Mouse (Mus musculus) hindbrain, embryonic 10.5 days (tissue): ENCODE results near the gene Ralgapa2. TPM values are rescaled to one million over a fixed set of nuclear protein-coding genes. Genes with fewer than 3 reads are reported as not detected.

ENCODE experiments used
- DNase-seq: peaks from one replicate; pipeline ENCODE4 v3.0.0-alpha.2; 2017; ENCODE audit warnings: low spot score
- H3K27ac ChIP-seq: fragments of 300-500 bp; sonication (generic); 2 replicates; pipeline ENCODE4 v1.5.1; 2016; ENCODE audit warnings: mild to moderate bottlenecking, moderate library complexity
- H3K27me3 ChIP-seq: fragments of 300-500 bp; sonication (generic); 2 replicates; pipeline ENCODE4 v1.6.1; 2016; ENCODE audit warnings: mild to moderate bottlenecking; ENCODE audit not compliant: poor library complexity, insufficient read depth, severe bottlenecking
- H3K36me3 ChIP-seq: fragments of 300-500 bp; sonication (generic); 2 replicates; pipeline ENCODE4 v1.6.1; 2016; ENCODE audit warnings: mild to moderate bottlenecking, moderate library complexity
- H3K4me1 ChIP-seq: fragments of 300-500 bp; sonication (generic); replicated peaks from 2 replicates; pipeline ENCODE4 v1.6.1; 2016; ENCODE audit warnings: mild to moderate bottlenecking
- H3K4me3 ChIP-seq: fragments of 300-500 bp; sonication (generic); 2 replicates; pipeline ENCODE4 v1.5.1; 2016; ENCODE audit warnings: mild to moderate bottlenecking, moderate library complexity
- H3K9me3 ChIP-seq: fragments of 300-500 bp; sonication (generic); 2 replicates; pipeline ENCODE4 v1.6.1; 2016; ENCODE audit warnings: mild to moderate bottlenecking, moderate library complexity
- WGBS: fragments of 180-500 bp; shearing (Covaris S2); methylation state at CpG from one replicate; pipeline ENCODE4 v1.1.7; 2016; 5-methylcytosine and 5-hydroxymethylcytosine counted together
- polyA plus RNA-seq: library from polyadenylated mRNA; unstranded; fragments of >200 nt; fragmentation: Nextera tagmentation; extraction: Ambion mirVana; gene quantifications from 2 replicates; pipeline ENCODE4 v1.2.1, GENCODE M21; 2016

Gene Ralgapa2
- 10.2 and 11.6 TPM in 2 replicates for polyA plus RNA-seq

DNA sequence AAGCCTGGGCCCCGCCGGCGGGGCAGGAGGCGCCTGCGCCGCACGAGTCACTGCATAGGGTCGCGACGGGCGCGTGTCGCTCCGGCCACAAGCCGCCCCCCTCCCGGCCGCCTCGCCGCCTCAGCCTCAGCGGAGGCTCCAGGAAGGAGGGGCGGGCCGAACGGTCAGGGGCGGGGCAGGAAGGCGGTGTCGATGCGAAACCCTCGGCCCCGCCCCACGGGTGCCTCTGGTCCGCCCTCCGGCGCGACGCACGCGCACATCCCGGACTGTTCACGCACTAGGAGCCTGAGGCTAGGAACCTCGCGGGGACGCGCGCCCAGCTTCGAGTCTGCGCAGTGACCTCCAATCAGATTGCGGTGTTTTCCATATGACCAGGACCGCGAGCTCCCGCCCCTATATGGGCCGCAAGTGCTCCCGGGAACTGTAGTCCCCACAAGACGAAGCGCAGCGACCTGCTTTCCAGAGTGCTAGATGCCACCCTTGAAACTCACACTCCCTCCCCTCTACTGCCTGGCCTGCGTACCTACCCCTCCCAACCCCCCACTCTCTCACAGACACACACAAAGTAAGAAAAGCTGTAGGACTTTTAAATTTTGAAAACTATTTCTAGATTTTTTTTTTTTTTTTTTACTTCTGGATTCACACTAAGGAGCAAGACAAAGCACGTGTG, at the start of gene Ralgapa2:
Gene Ralgapa2 (minus strand): TSS at position 434 of the 670 bp plus-strand sequence.
- H3K27me3 ChIP-seq, result no peaks in the 10 kb centered on the region
- WGBS, result 1% methylated on average over 57 of the region's 57 CpGs
- no peaks in the 10 kb centered on the region for H3K9me3 ChIP-seq
- peaks cover 24% of the 10 kb centered on the region for H3K4me1 ChIP-seq
- no peaks in the 10 kb centered on the region for H3K36me3 ChIP-seq
- DNase-seq, result peak; percentile 99
- peak within 1 kb of the TSS; percentile 89 for H3K4me3 ChIP-seq
- peak within 1 kb of the TSS; percentile 94 for H3K27ac ChIP-seq

DNA sequence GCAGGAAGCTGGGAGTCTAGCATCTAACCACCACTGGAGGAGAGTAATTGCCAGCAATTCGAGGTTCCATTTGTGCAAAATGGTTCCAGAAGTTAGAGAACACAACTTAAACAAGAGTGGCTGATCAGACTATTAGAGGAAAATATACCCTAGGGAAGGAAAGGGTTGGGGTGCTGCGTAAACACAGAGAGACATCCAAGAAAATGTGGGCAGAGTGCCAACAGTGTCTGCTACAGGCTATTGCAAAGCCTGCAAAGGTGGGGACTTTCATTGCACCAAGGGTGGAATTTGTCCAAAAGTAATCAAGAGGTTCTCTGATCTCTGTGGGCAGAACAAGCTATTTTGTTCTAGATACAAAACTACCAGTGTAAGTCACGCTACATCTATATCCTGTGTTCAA, 49.4 kb upstream of the Ralgapa2 start:
- WGBS, result 88% methylated on average over 3 of the region's 3 CpGs
- DNase-seq, result no peak
- Histone ChIP-seq H3K27ac (no peak overlapping the region), H3K4me1 (no peaks in the 10 kb centered on the region), H3K36me3 (no peaks in the 10 kb centered on the region), H3K9me3 (no peaks in the 10 kb centered on the region), H3K4me3 (no peak overlapping the region), H3K27me3 (no peaks in the 10 kb centered on the region)

DNA sequence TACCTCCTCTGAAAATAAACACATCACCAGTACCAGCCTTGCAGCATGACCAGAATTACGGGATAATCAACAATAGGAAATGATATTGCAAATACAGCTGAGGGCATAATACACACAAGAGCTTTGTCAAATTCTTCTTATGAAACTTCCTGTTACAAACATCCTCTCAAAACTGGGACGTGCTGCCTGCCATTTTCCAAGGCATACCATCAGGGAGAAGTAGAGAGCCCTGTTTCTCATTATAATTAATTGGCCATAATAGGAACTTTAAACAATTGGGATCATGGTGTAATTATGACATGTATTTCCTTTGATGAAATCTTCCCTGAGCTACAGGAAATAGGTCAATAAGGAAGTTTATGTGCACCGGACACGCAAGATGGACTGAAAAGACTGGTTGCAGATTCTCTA, 48.5 kb upstream of the Ralgapa2 start:
- Histone ChIP-seq H3K4me3 (no peak overlapping the region), H3K27me3 (no peaks in the 10 kb centered on the region), H3K36me3 (no peaks in the 10 kb centered on the region), H3K27ac (no peak overlapping the region), H3K9me3 (no peaks in the 10 kb centered on the region), H3K4me1 (no peaks in the 10 kb centered on the region)
- no peak for DNase-seq
- 83% methylated on average over 4 of the region's 4 CpGs for WGBS

DNA sequence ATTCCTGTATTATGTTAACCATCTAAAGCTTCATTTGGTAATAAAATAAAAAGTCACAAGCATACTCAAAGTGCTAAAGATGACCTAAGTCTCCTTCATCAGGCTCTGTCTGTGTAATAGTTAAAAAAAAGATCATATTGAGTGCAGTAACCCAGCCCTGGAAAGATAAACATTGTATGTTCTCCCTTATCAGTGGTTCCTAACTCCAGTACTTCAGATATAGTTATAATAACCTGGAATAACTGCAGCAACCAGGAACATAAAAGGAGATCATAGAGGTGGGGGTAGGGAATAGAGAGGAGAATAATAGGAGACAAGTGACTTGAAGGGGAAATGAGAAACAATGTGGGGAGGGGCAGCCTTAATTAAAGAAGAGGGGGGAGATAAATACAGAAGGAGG, 44.0 kb upstream of the Ralgapa2 start:
- Histone ChIP-seq H3K9me3 (no peaks in the 10 kb centered on the region), H3K27me3 (no peaks in the 10 kb centered on the region), H3K36me3 (no peaks in the 10 kb centered on the region), H3K27ac (no peak overlapping the region), H3K4me3 (no peak overlapping the region), H3K4me1 (no peaks in the 10 kb centered on the region)
- DNase-seq, result no peak

DNA sequence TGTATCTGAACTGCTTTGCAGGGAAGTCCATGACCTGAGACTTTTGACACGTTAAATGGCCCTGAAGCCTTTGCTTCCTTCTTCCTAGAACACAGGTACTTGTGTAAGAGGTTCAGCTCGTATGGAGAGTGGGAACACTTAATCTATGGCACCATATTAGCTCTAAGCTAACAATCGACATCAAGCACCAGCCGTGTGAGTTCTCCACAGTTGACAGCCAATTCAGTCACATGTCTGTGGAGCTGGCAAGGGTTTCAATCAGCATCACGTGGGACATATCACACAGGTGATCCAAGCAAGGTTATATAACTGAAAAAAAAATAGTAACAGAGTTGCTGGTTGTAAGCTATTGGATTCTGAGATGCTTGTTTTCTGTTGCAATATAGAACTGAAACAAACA, 43.2 kb upstream of the Ralgapa2 start:
- no peak overlapping the region for H3K27ac ChIP-seq
- H3K9me3 ChIP-seq, result no peaks in the 10 kb centered on the region
- WGBS, result 80% methylated on average over 5 of the region's 5 CpGs
- no peak overlapping the region for H3K4me3 ChIP-seq
- no peak for DNase-seq
- H3K4me1 ChIP-seq, result no peaks in the 10 kb centered on the region
- H3K36me3 ChIP-seq, result no peaks in the 10 kb centered on the region
- H3K27me3 ChIP-seq, result no peaks in the 10 kb centered on the region

DNA sequence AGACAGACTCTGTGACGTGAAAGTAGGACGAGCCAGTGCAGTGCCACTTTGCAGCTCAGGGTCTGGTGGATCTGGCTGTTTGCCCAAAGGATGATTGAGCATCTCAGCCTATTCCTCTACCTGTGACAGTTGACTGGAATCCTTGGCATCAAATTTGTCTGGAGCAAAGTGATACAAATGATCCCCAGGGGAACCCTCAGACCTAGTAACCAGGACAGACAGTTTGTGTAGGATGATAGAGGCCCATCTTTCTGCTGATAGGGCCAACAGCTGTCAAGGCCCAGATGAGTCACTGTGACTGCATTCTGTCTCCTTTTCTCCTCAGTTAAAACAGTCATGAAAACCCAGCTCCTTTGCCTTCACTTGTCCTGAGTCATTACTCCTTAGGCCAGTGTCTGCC, 41.6 kb upstream of the Ralgapa2 start:
- H3K4me1 ChIP-seq, result peaks cover 15% of the 10 kb centered on the region
- no peaks in the 10 kb centered on the region for H3K9me3 ChIP-seq
- no peaks in the 10 kb centered on the region for H3K27me3 ChIP-seq
- H3K27ac ChIP-seq, result no peak overlapping the region
- no peaks in the 10 kb centered on the region for H3K36me3 ChIP-seq
- no peak for DNase-seq
- no peak overlapping the region for H3K4me3 ChIP-seq
- 56% methylated on average over 2 of the region's 2 CpGs for WGBS

DNA sequence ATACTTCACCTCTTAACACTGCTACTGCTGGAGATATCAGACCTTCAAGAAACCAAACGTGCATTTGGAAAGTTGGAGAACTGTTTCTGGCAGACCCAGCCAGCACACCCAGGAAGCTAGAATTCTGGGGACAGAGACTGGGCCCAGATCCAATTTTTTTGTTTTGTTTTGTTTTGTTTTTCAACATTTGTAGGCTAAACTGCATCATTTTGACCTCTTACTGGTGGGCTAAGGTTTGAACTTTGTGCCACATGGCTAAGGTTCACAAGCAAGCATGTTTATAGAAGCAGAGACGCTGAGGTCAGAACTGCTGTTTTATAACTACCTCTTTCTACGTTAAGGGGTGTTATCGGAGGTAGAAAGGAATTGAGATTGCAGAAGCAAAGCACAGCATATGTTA, 39.7 kb upstream of the Ralgapa2 start:
- Histone ChIP-seq H3K9me3 (no peaks in the 10 kb centered on the region), H3K4me3 (no peak overlapping the region), H3K27me3 (no peaks in the 10 kb centered on the region), H3K27ac (no peak overlapping the region), H3K4me1 (peaks cover 21% of the 10 kb centered on the region), H3K36me3 (no peaks in the 10 kb centered on the region)
- DNase-seq, result no peak
- 90% methylated on average over 4 of the region's 4 CpGs for WGBS

DNA sequence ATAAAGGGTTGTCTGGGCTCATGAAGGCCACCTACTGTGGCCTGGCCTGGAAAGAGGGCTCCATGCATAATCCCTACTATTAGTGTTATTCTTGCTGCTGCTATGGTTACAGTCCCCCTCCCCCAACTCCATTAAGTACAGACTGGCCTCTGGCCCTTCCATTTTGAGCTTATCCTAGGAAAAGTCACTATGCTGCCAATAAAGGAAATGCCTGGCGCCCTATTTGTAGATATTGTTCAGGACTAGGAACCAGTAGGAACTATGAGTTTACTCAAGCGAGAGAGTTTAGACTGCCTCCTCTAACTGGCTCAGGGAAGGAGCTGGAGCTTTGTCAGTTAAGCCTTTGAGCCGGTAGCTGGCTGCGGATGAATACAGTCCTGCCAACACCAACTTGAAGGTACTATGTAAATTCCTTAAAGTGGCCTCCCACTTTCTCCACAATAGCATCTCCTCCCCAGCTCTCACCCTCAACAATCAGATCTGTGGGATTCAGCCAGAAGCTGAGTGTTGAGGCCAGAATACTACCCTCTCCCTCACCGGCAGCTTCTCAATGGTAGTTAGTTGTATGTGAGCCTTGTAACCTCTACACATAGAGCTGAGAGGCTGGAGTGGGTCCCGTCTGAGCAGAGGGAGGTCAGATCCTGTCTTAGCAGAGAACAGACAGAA, 37.1 kb upstream of the Ralgapa2 start:
- WGBS, result 14% methylated on average over 6 of the region's 6 CpGs
- no peaks in the 10 kb centered on the region for H3K9me3 ChIP-seq
- no peaks in the 10 kb centered on the region for H3K36me3 ChIP-seq
- H3K27me3 ChIP-seq, result no peaks in the 10 kb centered on the region
- H3K4me1 ChIP-seq, result peaks cover 21% of the 10 kb centered on the region
- DNase-seq, result peak; percentile 61
- no peak overlapping the region for H3K4me3 ChIP-seq
- H3K27ac ChIP-seq, result peak overlapping the region; percentile 81

DNA sequence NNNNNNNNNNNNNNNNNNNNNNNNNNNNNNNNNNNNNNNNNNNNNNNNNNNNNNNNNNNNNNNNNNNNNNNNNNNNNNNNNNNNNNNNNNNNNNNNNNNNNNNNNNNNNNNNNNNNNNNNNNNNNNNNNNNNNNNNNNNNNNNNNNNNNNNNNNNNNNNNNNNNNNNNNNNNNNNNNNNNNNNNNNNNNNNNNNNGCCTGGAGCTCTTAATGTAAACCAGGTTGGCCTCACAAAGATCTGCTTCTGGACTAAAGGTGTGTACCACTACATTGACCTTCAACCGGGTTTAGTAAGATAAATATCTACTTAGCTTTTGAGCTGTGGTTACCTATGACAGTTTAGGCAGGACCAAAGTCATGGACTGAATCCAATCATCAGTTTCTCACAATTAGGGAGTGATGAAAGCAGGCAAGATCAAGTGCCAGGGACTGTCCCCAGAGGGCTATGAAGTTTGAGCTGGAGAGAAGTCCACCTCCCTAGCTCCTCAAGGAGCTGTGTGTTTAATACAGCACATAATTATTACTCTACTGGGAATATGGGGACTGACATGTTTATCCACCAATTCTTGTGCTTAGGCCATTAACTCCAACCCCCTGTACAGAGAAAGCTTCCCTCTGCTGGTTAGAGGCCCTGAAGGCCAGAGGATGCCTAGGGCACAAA, 32.1 kb upstream of the Ralgapa2 start:
- no peaks in the 10 kb centered on the region for H3K36me3 ChIP-seq
- H3K27ac ChIP-seq, result no peak overlapping the region
- H3K9me3 ChIP-seq, result peaks cover 7% of the 10 kb centered on the region
- DNase-seq, result no peak
- H3K27me3 ChIP-seq, result no peaks in the 10 kb centered on the region
- no peak overlapping the region for H3K4me3 ChIP-seq
- 79% methylated on average over 1 of the region's 1 CpGs for WGBS
- peaks cover 11% of the 10 kb centered on the region for H3K4me1 ChIP-seq

DNA sequence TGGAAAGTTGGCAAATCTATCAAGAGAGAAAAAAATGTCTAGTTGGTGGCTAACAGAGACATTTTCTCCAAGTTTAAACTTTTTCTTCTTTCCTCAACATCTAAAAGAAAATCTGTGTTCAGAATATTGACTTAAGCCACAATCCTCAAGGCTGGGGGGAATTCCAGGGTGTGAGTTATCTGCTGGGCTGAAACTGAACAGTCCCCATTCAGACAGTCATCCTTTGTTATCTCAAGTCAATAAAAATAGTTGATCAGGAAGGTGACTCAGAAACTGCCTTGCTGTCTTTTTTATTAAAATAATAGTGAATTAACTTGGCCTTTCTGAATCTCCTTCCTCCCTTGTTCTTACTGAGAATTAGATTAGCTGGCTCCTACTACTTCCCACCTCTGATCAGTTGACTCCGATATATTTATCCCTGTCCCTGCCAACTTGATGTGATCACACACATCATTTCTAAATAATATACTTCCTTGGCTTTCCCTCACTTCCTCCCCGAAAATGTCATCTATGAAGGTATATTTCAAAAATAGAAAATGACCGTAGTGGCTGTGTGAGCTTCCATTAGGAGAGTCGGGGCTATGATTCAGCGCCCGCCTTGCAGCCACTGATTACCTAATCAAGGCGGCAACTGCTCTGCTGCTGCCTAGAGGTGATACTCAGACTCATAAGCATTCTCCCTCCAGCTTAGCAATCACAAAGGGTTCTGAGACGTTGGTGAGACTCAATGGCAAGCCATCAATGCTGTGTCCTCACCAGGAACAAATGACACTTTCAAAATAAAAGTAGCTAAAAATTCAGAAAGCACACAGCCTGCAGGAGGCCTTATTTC, 21.2 kb upstream of the Ralgapa2 start:
- no peak overlapping the region for H3K4me3 ChIP-seq
- H3K4me1 ChIP-seq, result no peaks in the 10 kb centered on the region
- H3K27ac ChIP-seq, result no peak overlapping the region
- H3K27me3 ChIP-seq, result no peaks in the 10 kb centered on the region
- DNase-seq, result no peak
- no peaks in the 10 kb centered on the region for H3K36me3 ChIP-seq
- WGBS, result 78% methylated on average over 8 of the region's 8 CpGs
- H3K9me3 ChIP-seq, result no peaks in the 10 kb centered on the region

DNA sequence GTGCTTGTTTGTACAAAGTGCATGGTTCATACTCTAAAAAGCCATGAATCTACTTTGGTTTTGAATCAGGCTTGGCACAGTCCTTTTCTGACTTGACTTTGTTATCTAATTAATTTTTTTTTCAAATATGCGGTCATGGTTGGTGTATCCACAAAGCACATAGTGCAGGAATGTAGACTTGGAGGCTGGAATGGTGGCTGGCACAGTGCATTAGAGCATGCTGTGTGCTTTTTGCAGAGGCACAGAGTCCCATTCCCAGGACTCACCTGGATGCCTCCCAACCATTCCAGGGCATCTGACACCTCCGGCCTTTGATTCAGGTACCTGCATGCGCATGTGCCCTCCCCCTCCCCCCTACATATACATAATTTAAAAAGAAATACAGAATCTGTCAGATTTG, 20.3 kb upstream of the Ralgapa2 start:
- Histone ChIP-seq H3K4me1 (no peaks in the 10 kb centered on the region), H3K27me3 (no peaks in the 10 kb centered on the region), H3K4me3 (no peak overlapping the region), H3K9me3 (no peaks in the 10 kb centered on the region), H3K27ac (no peak overlapping the region), H3K36me3 (no peaks in the 10 kb centered on the region)
- WGBS, result 97% methylated on average over 3 of the region's 3 CpGs
- no peak for DNase-seq

DNA sequence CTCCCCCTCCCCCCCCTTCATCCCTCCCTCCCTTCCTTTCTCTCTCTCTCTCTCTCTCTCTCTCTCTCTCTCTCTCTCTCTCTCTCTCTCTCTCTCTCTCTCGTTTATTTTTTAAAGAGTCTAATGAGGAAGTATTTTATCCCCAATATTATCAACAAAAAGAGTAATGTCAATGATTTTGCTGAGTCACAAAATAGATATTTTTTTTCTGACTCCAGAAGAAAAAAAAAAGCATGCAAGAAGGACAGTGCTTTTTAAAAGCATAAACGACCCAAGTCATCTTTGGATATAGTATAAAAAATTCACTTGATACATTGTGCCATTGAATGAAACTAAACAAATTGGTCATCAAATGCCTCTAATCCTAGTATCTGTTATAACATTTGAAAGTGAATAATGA, 13.3 kb upstream of the Ralgapa2 start:
- no peaks in the 10 kb centered on the region for H3K27me3 ChIP-seq
- DNase-seq, result no peak

More for the DNA sequence above, 13.3 kb upstream of the Ralgapa2 start:
- H3K9me3 ChIP-seq, result no peaks in the 10 kb centered on the region
- no peaks in the 10 kb centered on the region for H3K36me3 ChIP-seq
- H3K4me3 ChIP-seq, result no peak overlapping the region
- no peaks in the 10 kb centered on the region for H3K4me1 ChIP-seq
- H3K27ac ChIP-seq, result no peak overlapping the region
- WGBS, result 58% methylated on average over 2 of the region's 2 CpGs
